Mouse (Mus musculus): ENCODE results near the gene Fnbp4.

GRCm38 (mm10) chr2:90782458-90782857 lies 37.3 kb downstream of the Fnbp4 start, which contains the start of gene Agbl2:
- no peak for TF ChIP-seq CTCF (conservative IDR thresholded peaks at IDR 0.05; ENCODE audit: low read length)
- TF ChIP-seq NANOG (IDR thresholded peaks at IDR 0.05; ENCODE audit: borderline replicate concordance, low read length) = no peak
- no peak for TF ChIP-seq POU5F1 (IDR thresholded peaks at IDR 0.05; ENCODE audit: borderline replicate concordance, low read length)
